Mouse (Mus musculus) midbrain, embryonic 11.5 days (tissue): ENCODE measurements around the gene Shld2. TPM values are rescaled to one million over a fixed set of nuclear protein-coding genes. Genes with fewer than 3 reads are reported as not detected.
"Not testable (repeated sequence)": the region's sequence is repeated elsewhere in the genome, so short reads cannot be mapped to it uniquely, and the experiment has no call there.

Source experiments
- ATAC-seq: fragments of 200-750 bp; cut with Nextera tagmentation; 2 replicates; pipeline ENCODE4 v1.8.0; 2017; ENCODE audit warnings: moderate TSS enrichment, moderate library complexity; ENCODE audit not compliant: low FRiP score
- DNase-seq: peaks from one replicate; pipeline ENCODE4 v3.0.0; 2015; ENCODE audit warnings: low spot score; ENCODE audit errors: missing footprints
- H3K27ac ChIP-seq: fragments of 300-500 bp; sonication (generic); 2 replicates; pipeline ENCODE4 v1.5.1; 2014; ENCODE audit warnings: low read depth, low read length
- H3K27me3 ChIP-seq: fragments of 300-500 bp; sonication (generic); 2 replicates; pipeline ENCODE4 v1.6.1; 2014; ENCODE audit warnings: mild to moderate bottlenecking, low read length, moderate library complexity, mixed read lengths; ENCODE audit not compliant: control insufficient read depth, insufficient read depth
- H3K36me3 ChIP-seq: fragments of 300-500 bp; sonication (generic); 2 replicates; pipeline ENCODE4 v1.6.1; 2014; ENCODE audit warnings: mild to moderate bottlenecking, low read length, moderate library complexity, mixed read lengths; ENCODE audit not compliant: control insufficient read depth, insufficient read depth
- H3K4me1 ChIP-seq: fragments of 300-500 bp; sonication (generic); 2 replicates; pipeline ENCODE4 v1.6.1; 2014; ENCODE audit warnings: low read length; ENCODE audit not compliant: control insufficient read depth, insufficient read depth
- H3K4me2 ChIP-seq: fragments of 300-500 bp; sonication (generic); 2 replicates; pipeline ENCODE4 v1.6.1; 2014; ENCODE audit warnings: mild to moderate bottlenecking, moderate library complexity
- H3K4me3 ChIP-seq: fragments of 300-500 bp; sonication (generic); 2 replicates; pipeline ENCODE4 v1.5.1; 2014; ENCODE audit warnings: low read depth, low read length
- H3K9ac ChIP-seq: fragments of 300-500 bp; sonication (generic); 2 replicates; pipeline ENCODE4 v1.6.1; 2014; ENCODE audit warnings: low read length
- H3K9me3 ChIP-seq: fragments of 300-500 bp; sonication (generic); 2 replicates; pipeline ENCODE4 v1.6.1; 2016; ENCODE audit warnings: low read length; ENCODE audit not compliant: control insufficient read depth
- WGBS: fragments of 180-500 bp; shearing (Covaris S2); extraction: QIAGEN DNeasy Blood & Tissue Kit; methylation state at CpG from one replicate; pipeline ENCODE4 v1.1.7; 2014; 5-methylcytosine and 5-hydroxymethylcytosine counted together
- polyA plus RNA-seq: library from polyadenylated mRNA; unstranded; fragments of >200 nt; fragmentation: Nextera tagmentation; extraction: Ambion mirVana; gene quantifications from 2 replicates; pipeline ENCODE4 v1.2.1, GENCODE M21; 2014

The Shld2 gene
- polyA plus RNA-seq, 1 experiment from 2014 or later: 8.0 TPM

DNA sequence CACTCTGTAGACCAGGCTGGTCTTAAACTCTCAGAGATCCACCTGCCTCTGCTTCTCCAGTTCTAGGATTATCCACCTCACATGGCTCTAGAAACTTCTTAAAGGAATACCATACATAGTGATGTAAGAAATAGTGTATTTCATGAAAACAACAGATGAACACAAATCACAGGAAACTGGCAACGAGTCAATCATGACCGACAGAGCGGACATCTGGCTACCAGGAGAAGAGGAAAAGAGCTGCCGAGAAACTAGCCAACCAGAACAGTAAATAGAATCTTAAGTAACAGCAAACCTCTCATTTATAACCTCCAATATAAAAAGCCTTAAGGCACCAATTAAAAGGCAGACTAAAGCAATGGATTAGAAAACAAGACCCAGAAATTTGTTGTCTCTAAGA lies 30.6 kb downstream of the Shld2 start:
- Histone ChIP-seq H3K4me3 (no peak overlapping the region), H3K27ac (no peak overlapping the region), H3K4me1 (no peaks in the 10 kb centered on the region), H3K9ac (no peak overlapping the region), H3K9me3 (no peaks in the 10 kb centered on the region), H3K36me3 (no peaks in the 10 kb centered on the region), H3K4me2 (no peak overlapping the region), H3K27me3 (no peaks in the 10 kb centered on the region)
- DNase-seq: no peak
- no peak for ATAC-seq
- WGBS: 81% methylated on average over 4 of the region's 4 CpGs

DNA sequence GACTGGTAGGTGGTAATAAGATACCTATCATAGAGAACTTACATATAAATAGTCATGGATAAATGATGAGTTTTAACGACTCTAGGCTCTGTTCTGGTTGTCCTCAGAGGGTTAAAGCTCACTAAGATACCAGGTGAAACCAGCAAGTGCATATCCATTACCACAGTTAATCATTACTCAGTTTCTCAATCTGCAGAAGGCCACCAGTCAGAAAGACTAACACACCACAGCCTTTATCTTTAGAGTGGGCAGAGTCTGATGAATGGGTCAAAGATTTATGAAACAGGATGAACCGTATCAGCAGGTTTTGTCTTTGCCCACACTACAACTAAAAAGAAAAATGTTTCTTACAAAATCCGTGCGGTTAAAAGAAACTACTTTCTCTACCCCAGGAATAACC lies 35.1 kb downstream of the Shld2 start:
- WGBS: 93% methylated on average over 4 of the region's 4 CpGs
- H3K36me3 ChIP-seq: no peaks in the 10 kb centered on the region
- no peak overlapping the region for H3K4me2 ChIP-seq
- H3K9ac ChIP-seq: no peak overlapping the region
- H3K27me3 ChIP-seq: no peaks in the 10 kb centered on the region
- DNase-seq (no peak), ATAC-seq (no peak)
- H3K27ac ChIP-seq: no peak overlapping the region
- no peaks in the 10 kb centered on the region for H3K4me1 ChIP-seq
- no peak overlapping the region for H3K4me3 ChIP-seq
- H3K9me3 ChIP-seq: no peaks in the 10 kb centered on the region

DNA sequence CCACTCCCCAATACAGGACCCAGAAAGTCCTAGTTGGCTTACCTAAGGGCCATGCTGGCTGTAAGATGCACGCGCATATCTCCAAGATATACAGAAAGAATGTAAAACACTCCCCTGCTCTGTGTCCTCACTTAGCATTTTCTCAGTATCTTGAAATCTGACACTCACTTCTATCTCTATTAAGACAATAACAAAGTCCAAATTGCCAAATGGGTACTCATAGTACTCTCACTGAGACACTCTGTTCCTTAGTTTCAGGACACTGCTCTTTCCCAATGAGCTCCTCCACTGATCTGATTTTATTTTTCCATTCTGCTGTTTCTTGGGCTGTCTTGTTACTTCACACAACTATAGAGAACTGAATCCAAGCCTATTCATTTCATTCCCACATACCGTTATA lies 36.2 kb downstream of the Shld2 start:
- no peak overlapping the region for H3K4me2 ChIP-seq
- H3K27me3 ChIP-seq: no peaks in the 10 kb centered on the region
- DNase-seq: no peak
- no peaks in the 10 kb centered on the region for H3K9me3 ChIP-seq
- H3K4me1 ChIP-seq: no peaks in the 10 kb centered on the region
- WGBS: 90% methylated on average over 3 of the region's 3 CpGs
- H3K4me3 ChIP-seq: no peak overlapping the region
- H3K27ac ChIP-seq: no peak overlapping the region
- ATAC-seq: no peak
- H3K9ac ChIP-seq: no peak overlapping the region
- H3K36me3 ChIP-seq: no peaks in the 10 kb centered on the region

DNA sequence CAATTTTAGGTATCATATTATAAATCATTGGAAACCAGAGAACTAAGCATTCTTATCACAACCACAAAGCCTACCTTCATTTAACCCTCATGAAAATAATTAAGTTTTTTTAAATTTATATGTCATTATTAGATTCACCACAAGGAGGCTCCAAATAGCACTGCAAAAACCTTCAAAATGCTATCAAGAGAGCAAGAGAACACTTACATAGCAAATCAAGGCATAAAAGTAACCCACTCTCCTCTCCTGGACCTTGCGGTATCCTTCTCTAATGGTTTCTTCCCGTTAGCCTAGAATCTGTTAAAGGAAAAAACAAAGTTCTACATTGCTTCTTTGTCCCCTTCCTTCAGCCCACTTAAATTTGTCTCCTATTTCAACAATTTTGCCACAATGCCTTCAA lies 37.0 kb downstream of the Shld2 start:
- Histone ChIP-seq H3K27me3 (no peaks in the 10 kb centered on the region), H3K27ac (no peak overlapping the region), H3K4me1 (no peaks in the 10 kb centered on the region), H3K36me3 (no peaks in the 10 kb centered on the region), H3K4me2 (no peak overlapping the region), H3K4me3 (no peak overlapping the region), H3K9me3 (no peaks in the 10 kb centered on the region), H3K9ac (no peak overlapping the region)
- no peak for ATAC-seq
- peak; percentile 87 for DNase-seq
- 71% methylated on average over 2 of the region's 2 CpGs for WGBS

DNA sequence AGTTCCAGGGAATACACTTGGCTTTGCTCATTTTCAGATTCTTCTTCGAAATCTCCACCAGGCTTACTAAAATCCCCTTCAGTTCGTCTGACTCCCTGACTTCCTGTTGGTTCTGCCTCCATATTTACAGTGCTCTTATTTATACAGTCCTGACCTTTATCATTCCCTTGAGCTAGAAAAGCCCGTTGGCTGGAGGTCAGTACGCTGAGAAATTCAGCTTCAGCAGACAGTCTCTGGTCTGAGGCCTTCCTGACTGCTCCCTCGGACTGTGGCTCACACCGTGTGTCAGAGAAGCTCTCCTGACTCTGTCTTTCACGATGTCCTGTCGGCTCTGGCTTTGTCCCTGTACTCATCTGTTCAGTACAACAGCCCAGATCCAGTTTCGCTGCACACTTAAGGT lies 42.2 kb downstream of the Shld2 start:
- H3K27me3 ChIP-seq: no peaks in the 10 kb centered on the region
- ATAC-seq: no peak

DNA sequence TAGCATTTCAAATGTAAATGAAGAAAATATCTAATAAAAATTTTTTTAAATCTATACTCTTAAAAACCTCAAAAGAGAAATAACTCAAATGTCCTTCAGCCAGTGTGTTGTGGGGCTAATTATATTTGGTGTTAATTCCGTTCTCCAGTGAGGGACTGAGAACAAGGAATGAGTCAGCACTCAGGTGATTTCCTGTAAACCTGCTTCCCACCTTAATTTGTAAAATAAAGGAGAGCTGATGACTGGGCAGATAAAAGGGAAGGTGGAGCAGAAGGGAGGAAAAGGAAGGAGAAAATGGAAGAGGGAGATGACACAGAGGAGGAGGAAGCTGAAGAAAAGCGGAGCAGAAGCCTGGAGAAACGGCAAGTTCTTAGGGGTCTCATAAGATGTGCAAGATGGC lies 51.8 kb downstream of the Shld2 start:
- not testable (repeated sequence) for H3K4me2 ChIP-seq, H3K9me3 ChIP-seq, H3K36me3 ChIP-seq, H3K4me1 ChIP-seq, DNase-seq, H3K27ac ChIP-seq, H3K4me3 ChIP-seq, H3K27me3 ChIP-seq, H3K9ac ChIP-seq, ATAC-seq
- WGBS: 70% methylated on average over 3 of the region's 3 CpGs

More for the DNA sequence above, 42.2 kb downstream of the Shld2 start:
- Histone ChIP-seq H3K9ac (no peak overlapping the region), H3K9me3 (no peaks in the 10 kb centered on the region), H3K4me2 (no peak overlapping the region), H3K27ac (no peak overlapping the region), H3K4me3 (no peak overlapping the region), H3K4me1 (no peaks in the 10 kb centered on the region), H3K36me3 (no peaks in the 10 kb centered on the region)
- 80% methylated on average over 9 of the region's 9 CpGs for WGBS
- no peak for DNase-seq

DNA sequence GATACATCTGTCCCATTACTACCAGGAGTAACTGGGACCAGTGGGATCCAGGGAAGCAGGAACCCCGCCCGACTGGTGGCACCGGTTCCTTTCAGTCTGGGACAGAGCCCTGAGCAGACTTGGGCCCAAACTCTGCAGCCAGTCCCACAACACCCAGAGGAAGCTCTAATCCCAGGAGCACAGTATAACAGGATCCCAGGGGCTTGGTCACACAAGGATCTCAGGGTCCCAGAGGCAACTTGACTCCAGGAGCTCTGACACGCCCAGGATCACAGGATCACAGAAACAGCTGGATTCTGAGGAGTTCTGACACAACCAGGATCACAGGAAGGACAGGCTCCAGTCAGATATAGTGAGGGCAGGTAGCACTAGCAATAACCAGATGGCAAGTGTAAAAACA lies 57.0 kb downstream of the Shld2 start:
- no peak overlapping the region for H3K4me2 ChIP-seq
- H3K27me3 ChIP-seq: no peaks in the 10 kb centered on the region
- H3K36me3 ChIP-seq: no peaks in the 10 kb centered on the region
- no peak for DNase-seq
- WGBS: 89% methylated on average over 4 of the region's 4 CpGs
- ATAC-seq: no peak
- no peak overlapping the region for H3K27ac ChIP-seq
- H3K4me1 ChIP-seq: no peaks in the 10 kb centered on the region
- no peak overlapping the region for H3K9ac ChIP-seq
- H3K4me3 ChIP-seq: no peak overlapping the region
- H3K9me3 ChIP-seq: no peaks in the 10 kb centered on the region

DNA sequence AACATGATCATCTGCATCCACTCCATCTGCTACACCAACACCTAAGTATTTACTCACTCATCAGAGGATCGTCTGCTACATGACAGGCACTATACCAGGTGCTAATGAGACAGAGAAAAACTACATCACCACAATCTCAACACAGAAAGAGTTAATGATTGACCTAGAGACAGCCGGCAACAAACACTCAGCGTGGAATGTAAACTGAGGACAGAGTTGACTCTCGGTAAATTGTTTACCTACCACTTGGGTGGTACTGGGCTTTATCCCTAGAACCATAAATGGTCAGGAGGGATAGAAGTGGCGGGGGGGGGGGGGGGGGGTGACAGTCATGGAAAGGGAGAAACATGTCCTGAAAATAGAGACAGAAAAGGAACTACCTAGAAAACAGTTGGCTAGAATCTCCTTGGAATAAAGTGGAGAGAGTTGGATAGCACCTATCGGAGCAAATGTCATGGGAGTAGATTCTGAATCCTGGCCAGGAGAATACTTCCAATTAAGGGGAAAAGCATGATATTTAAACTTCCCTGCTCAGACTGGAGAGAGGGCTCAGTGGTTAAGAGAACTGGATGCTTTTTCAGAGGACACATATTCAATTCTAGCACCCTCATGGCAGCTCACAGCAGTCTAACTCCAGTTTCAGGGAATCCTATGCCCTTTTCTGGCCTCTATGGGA lies 57.7 kb downstream of the Shld2 start:
- Histone ChIP-seq H3K9me3 (no peaks in the 10 kb centered on the region), H3K36me3 (no peaks in the 10 kb centered on the region), H3K4me3 (no peak overlapping the region), H3K27ac (no peak overlapping the region), H3K4me1 (no peaks in the 10 kb centered on the region), H3K9ac (no peak overlapping the region), H3K27me3 (no peaks in the 10 kb centered on the region), H3K4me2 (no peak overlapping the region)
- ATAC-seq (no peak), DNase-seq (no peak)
- WGBS: 78% methylated on average over 5 of the region's 6 CpGs

DNA sequence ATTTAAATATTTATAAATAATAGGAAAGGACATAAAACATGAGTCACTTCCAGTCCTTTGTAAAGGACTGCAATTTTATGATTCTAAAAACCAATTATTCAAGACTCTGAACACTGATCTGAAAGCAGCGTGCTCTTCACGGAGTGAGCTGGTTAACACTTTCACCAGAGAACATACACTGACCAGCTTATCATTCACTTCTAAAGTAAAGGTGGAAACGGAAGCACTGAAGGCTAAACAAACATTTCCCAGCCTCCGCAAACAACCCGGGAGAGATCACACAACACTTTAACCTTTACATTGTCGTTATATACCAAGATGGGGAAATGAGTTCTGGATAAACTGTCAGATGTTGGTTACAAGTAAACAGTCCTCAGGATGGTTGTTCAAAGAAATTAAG lies 69.6 kb downstream of the Shld2 start:
- Histone ChIP-seq H3K9me3 (no peaks in the 10 kb centered on the region), H3K27me3 (no peaks in the 10 kb centered on the region), H3K4me1 (no peaks in the 10 kb centered on the region), H3K27ac (no peak overlapping the region), H3K9ac (no peak overlapping the region), H3K4me2 (no peak overlapping the region), H3K4me3 (no peak overlapping the region), H3K36me3 (no peaks in the 10 kb centered on the region)
- ATAC-seq (no peak), DNase-seq (no peak)
- WGBS: 86% methylated on average over 6 of the region's 6 CpGs
